Mouse (Mus musculus): ENCODE measurements around the gene Akap6.

- TF ChIP-seq CTCF (IDR thresholded peaks at IDR 0.05; ENCODE audit: borderline replicate concordance, control insufficient read depth, extremely low read depth, insufficient read depth, low read length, poor library complexity) (no peak), POLR2A (IDR thresholded peaks at IDR 0.05; ENCODE audit: control insufficient read depth, extremely low read depth, insufficient read depth, low read length, poor library complexity) (no peak)
Measured at GRCm38 (mm10) chr12:53147696-53148095, 448.5 kb downstream of the Akap6 start.

Data from thymus, adult 2 months (tissue).